Mouse (Mus musculus) adrenal gland, adult 8-10 months (tissue): ENCODE measurements around the gene Pkp3. TPM values are rescaled to one million over a fixed set of nuclear protein-coding genes. Genes with fewer than 3 reads are reported as not detected.

ENCODE experiments used
- DNase-seq: peaks from one replicate; pipeline ENCODE4 v3.0.0; 2022
- total RNA-seq, 4 experiments: library from RNA; stranded (reverse); gene quantifications; 2 replicates each; pipeline ENCODE4 v1.2.4; 2022

The Pkp3 gene
- total RNA-seq, 4 experiments from 2014 or later, result 1.6 to 3.1 (median 2.1) TPM

DNA sequence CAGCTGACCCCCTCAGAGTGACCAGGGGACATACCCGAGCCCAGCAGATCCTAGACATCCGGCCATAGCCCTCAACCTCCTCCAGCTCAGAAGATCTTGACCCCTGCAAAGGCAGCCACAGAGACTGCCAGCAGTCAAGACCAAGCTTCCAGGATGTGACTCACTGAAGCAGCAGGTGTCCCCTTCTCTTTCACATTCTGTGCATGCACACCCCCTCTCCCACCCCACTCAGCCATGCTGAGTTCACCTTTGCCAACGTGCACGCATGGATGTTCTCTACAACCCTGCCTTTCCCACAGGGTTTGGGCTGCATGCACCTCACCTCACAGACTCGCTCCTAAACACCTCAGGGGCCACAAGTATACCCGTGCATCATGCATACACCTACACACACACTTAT, 18.0 kb downstream of the Pkp3 start:
- no peak for DNase-seq

DNA sequence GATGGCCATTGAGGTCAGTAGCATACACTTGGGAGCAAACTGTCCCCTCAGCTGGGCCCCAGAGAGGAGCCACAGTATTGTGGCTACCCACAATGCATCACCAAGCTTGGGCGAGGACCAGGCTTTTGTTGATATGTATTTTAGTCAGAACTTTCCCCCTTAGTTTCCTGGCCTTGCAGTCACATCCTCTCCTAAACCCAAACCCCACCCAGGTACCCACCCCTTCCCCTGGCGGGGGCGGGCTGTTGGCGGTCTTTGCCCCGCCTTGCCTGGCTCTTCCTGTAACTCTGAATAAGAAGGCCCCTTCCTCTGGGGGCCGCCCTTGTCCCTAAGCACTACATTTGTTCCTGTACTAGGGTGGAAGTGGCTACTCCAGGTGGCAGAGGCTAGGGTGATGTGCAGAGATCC, 18.6 kb downstream of the Pkp3 start:
- peak; percentile 57 for DNase-seq

- no peak for DNase-seq
Measured at GRCm38 (mm10) chr7:141097177-141097576, 19.2 kb downstream of the Pkp3 start.

DNA sequence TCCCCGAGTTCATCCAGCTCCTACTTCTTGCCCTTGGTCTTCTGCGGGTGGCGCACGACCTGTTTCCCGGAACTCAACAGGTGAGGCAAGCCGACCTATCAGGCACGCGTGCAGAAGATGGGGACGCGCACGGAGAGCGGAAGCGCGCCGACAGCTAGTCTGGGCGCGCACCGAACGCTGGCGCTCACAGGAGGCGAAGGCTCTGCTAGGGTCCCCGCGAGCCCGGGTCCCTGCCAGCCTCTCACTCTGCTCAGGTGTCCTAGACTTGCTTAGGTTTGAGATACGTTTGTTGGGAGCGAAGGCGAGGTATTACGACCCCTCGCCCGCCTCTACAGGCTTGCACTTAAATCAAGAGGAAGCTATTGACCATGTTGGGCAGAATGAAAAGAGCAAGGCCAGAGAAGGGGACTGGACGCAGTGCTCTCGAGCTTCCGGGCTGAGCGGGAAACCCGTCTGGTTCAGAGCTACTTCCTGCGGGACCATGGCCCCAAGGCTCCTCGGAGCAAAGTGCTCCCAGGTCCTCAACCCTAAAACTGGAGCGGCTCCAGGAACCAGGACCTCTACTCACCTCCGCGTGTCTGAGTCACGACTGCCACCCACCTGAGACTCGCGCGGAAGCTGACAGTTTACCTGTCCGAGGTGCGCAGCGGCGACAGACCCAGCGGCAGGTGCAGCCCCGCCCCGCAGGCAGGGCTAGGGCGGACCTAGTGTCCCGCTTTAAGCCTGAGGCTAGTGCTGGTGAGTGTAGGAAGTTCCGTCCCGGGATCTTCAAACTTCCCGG, 22.1 kb downstream of the Pkp3 start, which contains the start of gene Sigirr:
Sigirr (minus strand) TSS at position 662 of the 781 bp plus-strand sequence.
- no peak for DNase-seq

GRCm38 (mm10) chr7:141103161-141103560, 25.1 kb downstream of the Pkp3 start:
- no peak for DNase-seq

DNA sequence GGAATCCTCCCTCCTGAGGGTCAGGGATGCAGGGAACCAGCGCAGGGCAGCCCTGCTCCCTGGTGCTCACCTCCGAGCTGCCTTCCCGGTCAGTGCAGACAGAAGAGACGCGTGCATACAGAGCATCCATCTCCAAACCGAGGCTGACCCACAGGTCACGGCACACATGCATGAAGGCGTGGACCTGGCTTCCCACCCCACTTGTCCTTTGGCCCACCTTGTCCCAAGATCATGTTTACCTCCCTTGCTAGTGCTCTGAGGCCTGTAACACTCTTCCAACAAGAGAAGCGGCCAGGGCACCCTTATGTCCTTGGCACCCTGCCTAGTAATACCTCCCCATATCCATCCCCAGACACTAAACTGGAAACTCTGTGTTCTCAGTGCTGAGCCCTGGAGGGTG, 37.9 kb downstream of the Pkp3 start:
- DNase-seq, result no peak

- DNase-seq, result no peak
Measured at GRCm38 (mm10) chr7:141117636-141118035, 39.6 kb downstream of the Pkp3 start, which contains the start of gene Ano9. Ano9 (minus strand) TSS chr7:141117806.

DNA sequence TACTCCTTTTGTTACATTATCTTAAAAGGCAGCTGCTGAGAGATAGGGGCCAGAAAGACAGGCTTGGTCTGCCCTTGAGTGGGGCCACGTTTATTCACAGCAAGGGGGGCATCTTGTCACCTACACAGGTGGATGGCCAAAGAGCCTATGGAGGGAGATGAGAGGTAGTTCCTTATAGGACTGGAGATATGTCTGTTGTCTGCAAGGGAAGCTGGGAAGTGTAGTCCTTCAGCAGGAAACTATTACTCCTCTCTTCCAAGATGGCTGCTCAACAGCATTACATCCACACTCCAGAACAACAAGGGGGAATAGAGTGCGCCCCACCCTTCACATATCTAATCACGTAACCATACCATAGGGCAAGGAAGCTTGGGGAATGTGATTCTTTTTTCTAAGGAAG, 41.5 kb downstream of the Pkp3 start:
- no peak for DNase-seq

DNA sequence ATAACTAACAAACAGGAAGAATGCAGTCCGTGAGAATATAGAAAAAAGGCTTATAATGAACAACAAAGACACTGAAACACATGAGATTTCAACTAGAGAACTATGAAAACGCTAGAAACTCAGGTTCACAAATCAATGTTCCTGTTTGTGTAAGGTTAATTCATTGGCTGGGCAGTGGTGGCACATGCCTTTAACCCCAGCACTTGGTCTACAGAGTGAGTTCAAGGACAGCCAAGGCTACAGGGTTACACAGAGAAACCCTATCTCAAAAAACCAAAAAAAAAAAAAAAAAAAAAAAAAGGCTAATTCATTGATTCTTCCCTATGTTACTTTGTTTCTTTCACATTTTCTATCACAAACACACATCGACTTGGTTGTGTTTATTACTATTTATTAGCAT, 42.6 kb downstream of the Pkp3 start:
- DNase-seq, result no peak

DNA sequence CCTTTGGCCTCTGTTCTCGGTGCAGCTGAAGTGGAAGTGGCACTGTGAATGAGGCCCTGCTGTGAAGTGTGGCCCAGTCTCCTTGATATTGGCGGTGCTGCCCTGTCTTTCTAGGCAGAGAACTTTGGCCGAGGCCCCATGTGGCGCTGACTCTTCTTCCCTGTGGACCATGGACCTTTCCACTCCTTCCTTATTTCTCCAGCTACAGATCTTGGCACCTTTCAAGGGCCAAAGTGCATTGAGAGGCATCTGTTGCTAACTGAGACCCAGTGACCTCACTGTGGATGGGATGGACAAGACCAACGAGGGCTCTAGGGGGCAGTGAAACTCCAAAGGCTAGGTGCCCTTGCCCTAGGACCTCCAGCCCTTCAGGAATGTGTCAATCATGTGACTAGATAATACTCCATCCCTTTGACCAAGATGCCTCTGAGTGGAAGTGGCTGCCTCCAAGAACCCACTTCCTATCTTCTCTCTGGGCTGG, 43.1 kb downstream of the Pkp3 start:
- DNase-seq, result no peak

DNA sequence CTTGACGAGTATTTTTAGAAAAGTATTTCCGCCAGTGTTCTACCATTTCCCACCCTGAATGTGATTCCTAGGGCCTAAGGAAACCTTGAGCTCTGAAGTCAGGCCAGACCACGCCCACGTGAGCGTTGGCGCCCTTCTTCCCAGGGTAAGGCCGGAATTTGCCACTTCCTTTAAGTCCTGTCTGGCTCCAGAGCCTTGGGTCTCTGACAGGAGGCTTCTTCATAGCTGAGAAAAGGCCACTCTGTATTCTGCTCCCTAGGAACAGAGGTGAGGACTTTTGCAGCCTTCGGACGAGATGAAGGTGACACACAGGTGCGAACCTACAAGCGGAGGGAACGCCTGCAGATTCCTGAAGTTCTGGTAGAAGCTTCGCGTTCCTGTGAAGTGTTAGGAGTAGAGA, 44.2 kb downstream of the Pkp3 start, which contains the start of gene Ptdss2:
Ptdss2 (plus strand) TSS at position 138 of the 400 bp plus-strand sequence.
- peak; percentile 38 for DNase-seq

DNA sequence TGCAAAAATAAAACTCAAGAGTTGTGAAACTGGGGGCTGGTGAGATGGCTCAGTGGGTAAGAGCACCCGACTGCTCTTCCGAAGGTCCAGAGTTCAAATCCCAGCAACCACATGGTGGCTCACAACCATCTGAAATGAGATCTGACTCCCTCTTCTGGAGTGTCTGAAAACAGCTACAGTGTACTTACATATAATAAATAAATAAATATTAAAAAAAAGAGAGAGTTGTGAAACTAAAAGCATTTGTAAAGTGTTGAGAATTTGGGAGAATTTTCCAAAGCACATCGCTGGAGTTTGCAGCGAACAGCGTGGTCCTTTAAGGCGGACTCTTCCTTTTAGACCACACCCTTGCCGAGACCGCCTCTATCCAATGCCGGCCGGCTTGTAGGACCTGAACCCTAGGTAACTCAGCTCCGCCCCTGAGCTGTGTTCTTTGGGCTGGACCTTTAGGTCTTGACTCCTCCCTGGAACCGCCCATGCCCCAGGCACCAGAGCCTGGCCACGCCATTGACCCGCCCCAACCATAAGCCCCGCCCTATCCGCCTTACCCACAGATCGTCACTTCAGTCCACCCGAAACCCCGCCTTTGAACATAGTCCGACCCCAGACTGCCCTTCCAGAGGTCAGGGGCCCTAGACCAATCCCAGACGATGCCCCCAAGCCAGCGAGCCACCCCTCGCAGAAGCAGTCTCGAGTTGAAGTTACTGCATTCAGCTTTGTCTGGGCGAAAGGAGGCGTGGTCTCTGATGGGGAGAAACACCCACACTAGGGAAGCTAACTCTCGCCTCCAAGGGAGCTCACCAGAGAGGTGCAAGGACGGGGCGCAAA, 44.9 kb downstream of the Pkp3 start:
- peak; percentile 96 for DNase-seq

DNA sequence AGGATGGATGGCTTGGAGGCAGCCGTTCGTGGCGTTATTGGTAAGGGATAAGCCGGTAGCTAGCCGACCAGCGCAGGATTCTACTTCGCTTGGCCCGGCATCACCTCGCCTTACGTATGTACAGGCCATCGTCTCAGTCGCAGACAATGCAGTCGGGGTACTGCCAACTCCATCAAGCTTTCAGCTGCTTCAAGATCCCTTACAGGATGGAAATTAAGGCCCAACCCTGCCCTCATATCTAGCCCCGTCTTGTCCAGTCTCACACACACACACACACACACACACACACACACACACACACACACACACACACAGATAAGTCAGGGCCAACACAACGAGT, 45.5 kb downstream of the Pkp3 start:
- no peak for DNase-seq

GRCm38 (mm10) chr7:141131024-141131820, 53.2 kb downstream of the Pkp3 start:
- peak; percentile 86 for DNase-seq

GRCm38 (mm10) chr7:141131904-141132755, 54.1 kb downstream of the Pkp3 start:
- no peak for DNase-seq

Other genes with a start within 250 kb of the Pkp3 start
- 1 to 10 TPM in 2 of 4 experiments, under 1 TPM in 1, not detected in 1; 0.73 to 1.8 (median 1.0) TPM for gene Urah, start 243.2 kb upstream of the Pkp3 start, total RNA-seq
- gene Scgb1c1, start 232.7 kb upstream of the Pkp3 start, total RNA-seq, result not detected
- 1 to 10 TPM in 2 of 4 experiments, under 1 TPM in 1, not detected in 1; 0.23 to 1.3 (median 1.2) TPM for gene Odf3, start 230.4 kb upstream of the Pkp3 start, total RNA-seq
- gene Gm45785, start 221.9 kb upstream of the Pkp3 start, total RNA-seq, result 1 to 10 TPM in 2 of 4 experiments, not detected in 2; 1.0 to 1.2 TPM
- gene Ric8a, start 221.3 kb upstream of the Pkp3 start, total RNA-seq, result 10 to 100 TPM; 59.8 to 87.7 (median 75.9) TPM
- gene Bet1l, start 220.6 kb upstream of the Pkp3 start, total RNA-seq, result 10 to 100 TPM; 37.7 to 53.3 (median 46.1) TPM
- 100 to 1,000 TPM; 113 to 125 (median 116) TPM for gene Psmd13, start 196.2 kb upstream of the Pkp3 start, total RNA-seq
- 10 to 100 TPM; 33.4 to 48.7 (median 41.0) TPM for gene Sirt3, start 195.9 kb upstream of the Pkp3 start, total RNA-seq
- 100 to 1,000 TPM in 3 of 4 experiments, 10 to 100 TPM in 1; 73.2 to 522 (median 364) TPM for gene Cox8b, start 177.8 kb upstream of the Pkp3 start, total RNA-seq
- gene Nlrp6, start 157.3 kb upstream of the Pkp3 start, total RNA-seq, result 1 to 10 TPM; 1.4 to 4.0 (median 2.9) TPM
- gene Pgghg, start 136.8 kb upstream of the Pkp3 start, total RNA-seq, result 10 to 100 TPM; 37.1 to 69.0 (median 52.9) TPM
- gene Ifitm5, start 127.9 kb upstream of the Pkp3 start, total RNA-seq, result 1 to 10 TPM; 1.1 to 2.7 (median 1.9) TPM
- not detected for gene Gm45717, start 122.3 kb upstream of the Pkp3 start, total RNA-seq
- gene Ifitm2, start 122.2 kb upstream of the Pkp3 start, total RNA-seq, result 100 to 1,000 TPM; 431 to 671 (median 563) TPM
- 10 to 100 TPM; 10.6 to 14.0 (median 13.4) TPM for gene Ifitm1, start 111.0 kb upstream of the Pkp3 start, total RNA-seq
- gene Ifitm3, start 67.4 kb upstream of the Pkp3 start, total RNA-seq, result 100 to 1,000 TPM; 105 to 128 (median 116) TPM
- gene Ifitm6, start 60.3 kb upstream of the Pkp3 start, total RNA-seq, result 1 to 10 TPM in 2 of 4 experiments, under 1 TPM in 1, not detected in 1; 0.81 to 1.5 (median 1.2) TPM
- gene Gm17387, start 49.1 kb upstream of the Pkp3 start, total RNA-seq, result not detected
- 1 to 10 TPM; 2.0 to 6.1 (median 2.7) TPM for gene B4galnt4, start 17.1 kb upstream of the Pkp3 start, total RNA-seq
- gene Sigirr, start 22.4 kb downstream of the Pkp3 start, total RNA-seq, result 1 to 10 TPM; 4.2 to 5.8 (median 4.8) TPM
- gene Ano9, start 39.6 kb downstream of the Pkp3 start, total RNA-seq, result under 1 TPM in 1 of 4 experiments, not detected in 3; 0.21 TPM
- 10 to 100 TPM; 36.4 to 46.7 (median 43.0) TPM for gene Ptdss2, start 44.2 kb downstream of the Pkp3 start, total RNA-seq
- 100 to 1,000 TPM; 339 to 382 (median 360) TPM for gene Rnh1, start 94.6 kb downstream of the Pkp3 start, total RNA-seq
- 100 to 1,000 TPM in 1 of 4 experiments, 10 to 100 TPM in 3; 80.0 to 105 (median 92.6) TPM for gene Hras, start 115.8 kb downstream of the Pkp3 start, total RNA-seq
- gene Lrrc56, start 115.9 kb downstream of the Pkp3 start, total RNA-seq, result 10 to 100 TPM in 1 of 4 experiments, 1 to 10 TPM in 3; 6.6 to 12.1 (median 8.4) TPM
- under 1 TPM; 0.12 to 0.94 (median 0.66) TPM for gene Lmntd2, start 135.9 kb downstream of the Pkp3 start, total RNA-seq
- 1 to 10 TPM; 5.6 to 7.7 (median 6.3) TPM for gene Rassf7, start 137.6 kb downstream of the Pkp3 start, total RNA-seq
- 10 to 100 TPM; 79.8 to 92.9 (median 84.3) TPM for gene Phrf1, start 150.6 kb downstream of the Pkp3 start, total RNA-seq
- gene Irf7, start 188.3 kb downstream of the Pkp3 start, total RNA-seq, result 10 to 100 TPM in 2 of 4 experiments, 1 to 10 TPM in 2; 7.0 to 10.7 (median 9.4) TPM
- gene Cdhr5, start 198.6 kb downstream of the Pkp3 start, total RNA-seq, result 1 to 10 TPM; 2.3 to 5.5 (median 3.2) TPM
- gene Sct, start 200.9 kb downstream of the Pkp3 start, total RNA-seq, result under 1 TPM in 1 of 4 experiments, not detected in 3; 0.67 TPM
- gene Drd4, start 213.8 kb downstream of the Pkp3 start, total RNA-seq, result 1 to 10 TPM in 1 of 4 experiments, under 1 TPM in 1, not detected in 2; 0.40 to 1.3 TPM
- 10 to 100 TPM; 27.1 to 47.4 (median 36.7) TPM for gene Deaf1, start 249.5 kb downstream of the Pkp3 start, total RNA-seq
- 10 to 100 TPM; 31.4 to 46.6 (median 34.8) TPM for gene Tmem80, start 249.5 kb downstream of the Pkp3 start, total RNA-seq